Mouse (Mus musculus): ENCODE results near the gene Necab2.

Gene Necab2

GRCm38 (mm10) chr8:119446211-119446989, at the start of gene Necab2:
Gene Necab2 (plus strand): TSS chr8:119446719.
- peak; percentile 95 to 96 for DNase-seq (ENCODE audit: low spot score in 2 of 2)

GRCm38 (mm10) chr8:119398558-119398957, 48.0 kb upstream of the Necab2 start:
- no peak for DNase-seq (ENCODE audit: low spot score in 2 of 2)

- DNase-seq (ENCODE audit: low spot score in 2 of 2) = no peak
Measured at GRCm38 (mm10) chr8:119399255-119399654, 47.3 kb upstream of the Necab2 start.

GRCm38 (mm10) chr8:119400122-119400671, 46.3 kb upstream of the Necab2 start:
- no peak for DNase-seq (ENCODE audit: low spot score in 2 of 2)

- DNase-seq (ENCODE audit: low spot score in 2 of 2) = no peak
Measured at GRCm38 (mm10) chr8:119400904-119401303, 45.6 kb upstream of the Necab2 start.

- DNase-seq (ENCODE audit: low spot score in 2 of 2) = no peak
Measured at GRCm38 (mm10) chr8:119403912-119404311, 42.6 kb upstream of the Necab2 start.

GRCm38 (mm10) chr8:119404648-119405047, 41.9 kb upstream of the Necab2 start:
- no peak for DNase-seq (ENCODE audit: low spot score in 2 of 2)

GRCm38 (mm10) chr8:119408311-119408710, 38.2 kb upstream of the Necab2 start:
- no peak for DNase-seq (ENCODE audit: low spot score in 2 of 2)

GRCm38 (mm10) chr8:119412037-119412734, 34.3 kb upstream of the Necab2 start:
- DNase-seq (ENCODE audit: low spot score in 2 of 2) = no peak

GRCm38 (mm10) chr8:119412735-119413498, 33.6 kb upstream of the Necab2 start:
- peak; percentile 66 to 76 for DNase-seq (ENCODE audit: low spot score in 2 of 2)

- DNase-seq (ENCODE audit: low spot score in 2 of 2) = no peak
Measured at GRCm38 (mm10) chr8:119413605-119414004, 32.9 kb upstream of the Necab2 start.

- DNase-seq (ENCODE audit: low spot score in 2 of 2) = no peak
Measured at GRCm38 (mm10) chr8:119420318-119420717, 26.2 kb upstream of the Necab2 start.

GRCm38 (mm10) chr8:119421603-119422122, 24.9 kb upstream of the Necab2 start:
- DNase-seq (ENCODE audit: low spot score in 2 of 2) = no peak

GRCm38 (mm10) chr8:119422123-119422711, 24.3 kb upstream of the Necab2 start:
- DNase-seq (ENCODE audit: low spot score in 2 of 2) = no peak

- DNase-seq (ENCODE audit: low spot score in 2 of 2) = no peak
Measured at GRCm38 (mm10) chr8:119423631-119424141, 22.8 kb upstream of the Necab2 start.

GRCm38 (mm10) chr8:119424199-119424733, 22.3 kb upstream of the Necab2 start:
- no peak for DNase-seq (ENCODE audit: low spot score in 2 of 2)

- DNase-seq (ENCODE audit: low spot score in 2 of 2) = no peak
Measured at GRCm38 (mm10) chr8:119424740-119425139, 21.8 kb upstream of the Necab2 start.

- no peak for DNase-seq (ENCODE audit: low spot score in 2 of 2)
Measured at GRCm38 (mm10) chr8:119425533-119425932, 21.0 kb upstream of the Necab2 start.

- DNase-seq (ENCODE audit: low spot score in 2 of 2) = no peak
Measured at GRCm38 (mm10) chr8:119426069-119426735, 20.3 kb upstream of the Necab2 start.

- no peak for DNase-seq (ENCODE audit: low spot score in 2 of 2)
Measured at GRCm38 (mm10) chr8:119427634-119428349, 18.7 kb upstream of the Necab2 start.

Measured in cerebellum, postnatal 4 days (tissue).